Mouse (Mus musculus) G1E (cell line): Measurements from ENCODE around the gene Dync1i1. TPM values are rescaled to one million over a fixed set of nuclear protein-coding genes. Genes with fewer than 3 reads are reported as not detected.

Experiments used
- ATAC-seq: 2 replicates; pipeline ENCODE4 v1.8.0; 2016; ENCODE audit warnings: mild to moderate bottlenecking; ENCODE audit not compliant: insufficient number of reproducible peaks, poor library complexity, low FRiP score, severe bottlenecking; ENCODE audit errors: extremely low read depth
- DNase-seq: peaks from one replicate; pipeline ENCODE4 v3.0.0; 2012; ENCODE audit warnings: low spot score
- H3K27me3 ChIP-seq: 2 replicates; pipeline ENCODE4 v1.6.1; 2012; ENCODE audit warnings: mild to moderate bottlenecking, low read length, inconsistent platforms; ENCODE audit not compliant: insufficient read depth
- H3K36me3 ChIP-seq: replicated peaks from 2 replicates; pipeline ENCODE3; 2012; ENCODE audit warnings: mild to moderate bottlenecking, inconsistent platforms
- H3K4me1 ChIP-seq: 2 replicates; pipeline ENCODE4 v1.6.1; 2012; ENCODE audit warnings: low read depth, low read length, inconsistent platforms, mixed read lengths; ENCODE audit not compliant: insufficient read depth
- H3K4me3 ChIP-seq: 2 replicates; pipeline ENCODE4 v1.5.1; 2012; ENCODE audit warnings: low read depth, mild to moderate bottlenecking, inconsistent platforms, low read length, moderate library complexity, mixed read lengths
- H3K9me3 ChIP-seq: replicated peaks from 2 replicates; pipeline ENCODE4 v1.6.1; 2012; ENCODE audit warnings: inconsistent platforms
- CTCF ChIP-seq: IDR thresholded peaks from 2 replicates; pipeline ENCODE4 v1.5.1; 2012; ENCODE audit warnings: low read depth, low read length, inconsistent platforms, mixed read lengths
- GATA1 ChIP-seq: IDR thresholded peaks from 2 replicates; pipeline ENCODE4 v1.6.1; 2012; ENCODE audit warnings: borderline replicate concordance, low read length, inconsistent platforms, mixed read lengths
- GATA2 ChIP-seq: IDR thresholded peaks from 2 replicates; pipeline ENCODE4 v1.6.1; 2012; ENCODE audit warnings: low read depth, low read length, inconsistent platforms, borderline replicate concordance
- POLR2AphosphoS5 ChIP-seq: IDR thresholded peaks from 2 replicates; pipeline ENCODE4 v1.6.1; 2012; ENCODE audit warnings: low read depth, low read length, inconsistent platforms; ENCODE audit not compliant: insufficient replicate concordance
- TAL1 ChIP-seq: conservative IDR thresholded peaks from 2 replicates; pipeline ENCODE4 v1.6.1; 2012; ENCODE audit warnings: low read depth, low read length, inconsistent platforms, mixed read lengths
- polyA plus RNA-seq: library from polyadenylated mRNA; stranded (reverse); fragments of >175 nt; gene quantifications from 2 replicates; pipeline ENCODE4 v1.2.3, GENCODE M21; 2012
- total RNA-seq, 2 experiments: library from RNA; stranded (forward) in 1 of 2; stranded (reverse) in 1 of 2; fragments of 200-1000 nt in 1 of 2; fragments of >200 nt in 1 of 2; fragmentation: Nextera tagmentation in 1 of 2; gene quantifications; 2 replicates each; pipeline ENCODE4 v1.2.3; 2014 to 2017

Dync1i1 gene
- total and polyA plus RNA-seq, 3 experiments, result 0.33 TPM; not detected in 2

- Histone ChIP-seq H3K36me3 (no peaks in the 10 kb centered on the region), H3K27me3 (0 out of 2 replicates have a peak, but pooled peaks cover 2% of the 10 kb centered on the region), H3K4me1 (no peaks in the 10 kb centered on the region), H3K4me3 (no peak overlapping the region), H3K9me3 (no peaks in the 10 kb centered on the region)
- DNase-seq (no peak), ATAC-seq (no peak)
- TF ChIP-seq GATA2 (no peak), GATA1 (no peak), TAL1 (no peak), POLR2AphosphoS5 (no peak), CTCF (no peak)
These were observed 86.6 kb downstream of the Dync1i1 start for GRCm38 (mm10) chr6:5812076-5812475.

DNA sequence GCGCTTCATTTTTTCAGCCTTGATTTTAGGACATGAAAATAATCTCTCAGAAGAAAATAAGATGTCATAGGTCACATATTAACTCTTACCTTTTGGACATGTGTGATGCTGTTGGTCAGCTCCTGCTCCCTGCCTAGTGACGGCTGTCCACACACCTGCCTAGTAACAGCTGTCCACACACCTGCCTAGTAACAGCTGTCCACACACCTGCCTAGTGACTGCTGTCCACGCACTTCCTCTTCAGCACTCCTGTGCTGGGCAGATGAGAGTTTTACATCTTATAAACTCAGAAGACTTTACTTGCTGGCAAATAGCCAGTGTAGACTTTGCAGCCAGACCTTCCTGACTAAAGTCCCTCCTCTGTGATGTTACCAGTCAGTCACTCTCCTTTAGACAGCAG is 94.2 kb downstream of the Dync1i1 start:
- H3K36me3 ChIP-seq, result no peaks in the 10 kb centered on the region
- ATAC-seq (no peak), DNase-seq (no peak)
- TF ChIP-seq GATA2 (no peak), GATA1 (no peak), TAL1 (no peak)
- H3K9me3 ChIP-seq, result no peaks in the 10 kb centered on the region
- 0 out of 2 replicates have a peak, but pooled peaks cover 2% of the 10 kb centered on the region for H3K27me3 ChIP-seq
- no peaks in the 10 kb centered on the region for H3K4me1 ChIP-seq
- H3K4me3 ChIP-seq, result no peak overlapping the region

- H3K4me3 ChIP-seq, result no peak overlapping the region
- DNase-seq (no peak), ATAC-seq (no peak)
- no peaks in the 10 kb centered on the region for H3K9me3 ChIP-seq
- no peak for TF ChIP-seq GATA1
- TF ChIP-seq CTCF, result no peak
- TF ChIP-seq GATA2, result no peak
- no peak for TF ChIP-seq POLR2AphosphoS5
- TF ChIP-seq TAL1, result no peak
- no peaks in the 10 kb centered on the region for H3K4me1 ChIP-seq
- no peaks in the 10 kb centered on the region for H3K36me3 ChIP-seq
- H3K27me3 ChIP-seq, result 0 out of 2 replicates have a peak, but pooled peaks cover 3% of the 10 kb centered on the region
These were observed 100.0 kb downstream of the Dync1i1 start for GRCm38 (mm10) chr6:5825461-5825860.

GRCm38 (mm10) chr6:5827064-5827463 is 101.6 kb downstream of the Dync1i1 start:
- no peak for TF ChIP-seq POLR2AphosphoS5
- TF ChIP-seq GATA2, result no peak
- no peak for TF ChIP-seq TAL1
- TF ChIP-seq GATA1, result no peak
- no peak for TF ChIP-seq CTCF
- Histone ChIP-seq H3K27me3 (0 out of 2 replicates have a peak, but pooled peaks cover 3% of the 10 kb centered on the region), H3K9me3 (no peaks in the 10 kb centered on the region), H3K4me1 (no peaks in the 10 kb centered on the region), H3K4me3 (no peak overlapping the region), H3K36me3 (no peaks in the 10 kb centered on the region)
- no peak for ATAC-seq
- no peak for DNase-seq

- Histone ChIP-seq H3K9me3 (no peaks in the 10 kb centered on the region), H3K4me3 (no peak overlapping the region), H3K36me3 (no peaks in the 10 kb centered on the region), H3K27me3 (peaks cover 6% of the 10 kb centered on the region; the same call in 1 of the 2 replicates), H3K4me1 (no peaks in the 10 kb centered on the region)
- no peak for ATAC-seq
- no peak for DNase-seq
- TF ChIP-seq GATA2 (no peak), GATA1 (no peak), TAL1 (no peak), CTCF (no peak), POLR2AphosphoS5 (no peak)
These were observed 103.1 kb downstream of the Dync1i1 start for GRCm38 (mm10) chr6:5828409-5828974.

DNA sequence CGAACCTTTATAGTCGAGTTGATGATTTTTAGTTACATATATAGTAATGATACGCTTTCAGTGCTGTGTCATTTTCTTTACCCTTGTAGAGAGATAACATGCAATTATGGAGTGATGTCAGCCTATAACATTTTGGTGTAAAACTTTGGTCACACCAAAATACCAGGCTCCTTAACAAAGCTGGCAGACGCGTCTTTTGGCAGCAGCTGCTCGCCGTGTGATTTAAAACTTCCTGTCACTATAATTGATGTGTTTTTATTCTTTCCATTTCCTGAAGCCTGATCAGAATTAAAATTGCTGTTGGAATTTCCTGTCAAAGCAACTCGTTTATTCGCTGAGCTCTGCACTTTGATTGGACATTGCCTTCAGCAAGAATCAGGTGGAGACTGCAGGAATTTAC is 103.7 kb downstream of the Dync1i1 start:
- Histone ChIP-seq H3K4me3 (no peak overlapping the region), H3K4me1 (no peaks in the 10 kb centered on the region), H3K27me3 (peaks cover 6% of the 10 kb centered on the region; the same call in 1 of the 2 replicates), H3K9me3 (no peaks in the 10 kb centered on the region), H3K36me3 (no peaks in the 10 kb centered on the region)
- TF ChIP-seq POLR2AphosphoS5, result no peak
- TF ChIP-seq CTCF, result no peak
- no peak for TF ChIP-seq TAL1
- TF ChIP-seq GATA1, result no peak
- TF ChIP-seq GATA2, result no peak
- ATAC-seq (no peak), DNase-seq (no peak)

- Histone ChIP-seq H3K4me1 (no peaks in the 10 kb centered on the region), H3K9me3 (no peaks in the 10 kb centered on the region), H3K36me3 (no peaks in the 10 kb centered on the region), H3K4me3 (no peak overlapping the region), H3K27me3 (peaks cover 6% of the 10 kb centered on the region; the same call in 1 of the 2 replicates)
- DNase-seq (no peak), ATAC-seq (no peak)
- TF ChIP-seq CTCF (no peak), TAL1 (no peak), GATA1 (no peak), POLR2AphosphoS5 (no peak), GATA2 (no peak)
These were observed 105.3 kb downstream of the Dync1i1 start for GRCm38 (mm10) chr6:5830717-5831116.
